Mouse (Mus musculus) adrenal gland, postnatal 36 days (tissue): ENCODE data around the gene Gpr158. TPM values are rescaled to one million over a fixed set of nuclear protein-coding genes. Genes with fewer than 3 reads are reported as not detected.

Source experiments
- DNase-seq, 2 experiments: peaks; one replicate each; pipeline ENCODE4 v3.0.0; 2021; ENCODE audit warnings: mixed read lengths in 1 of 2
- total RNA-seq, 2 experiments: library from RNA; stranded (reverse); gene quantifications; 2 replicates each; pipeline ENCODE4 v1.2.3; 2021

The Gpr158 gene
- total RNA-seq, 2 experiments from 2014 or later, result 0.66 to 0.86 TPM

DNA sequence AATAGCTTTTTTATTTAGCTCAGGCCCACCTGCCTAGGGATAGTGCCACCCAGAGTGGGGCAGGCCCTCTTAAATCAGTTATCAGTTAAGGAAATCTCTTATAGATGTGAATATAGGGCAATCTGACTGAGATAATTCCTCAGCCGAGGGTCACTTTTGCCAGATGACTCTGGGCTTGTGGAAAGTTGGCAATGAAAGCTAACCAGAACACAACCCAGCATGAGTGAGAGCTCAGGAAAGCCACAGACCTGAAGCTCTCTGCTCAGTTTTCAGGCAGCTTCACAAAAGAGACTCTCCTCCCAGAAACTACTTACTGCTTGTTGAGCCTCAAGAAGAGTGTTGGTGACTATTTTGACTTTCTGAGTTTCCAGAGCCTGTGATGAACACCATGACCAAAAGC lies 264.8 kb downstream of the Gpr158 start:
- DNase-seq, result no peak

DNA sequence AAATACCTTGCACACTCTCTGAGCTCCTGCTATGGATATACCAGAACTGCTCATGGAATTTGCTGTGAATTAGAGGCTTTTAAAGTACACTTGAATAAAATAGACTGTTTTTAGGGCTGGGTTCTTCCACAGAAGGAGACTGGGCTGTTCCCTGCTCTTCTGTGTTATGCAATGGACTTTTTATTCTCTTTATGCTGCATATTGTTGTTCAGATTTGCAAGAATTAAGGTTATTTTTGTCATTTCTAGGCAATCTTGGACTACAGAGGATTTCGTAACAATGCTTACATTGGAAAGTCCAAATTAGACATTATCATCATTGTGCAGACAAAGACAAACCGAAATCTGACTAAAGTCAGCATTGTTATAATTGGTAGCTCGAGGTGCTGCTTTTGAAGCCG lies 298.4 kb downstream of the Gpr158 start:
- DNase-seq, result no peak

DNA sequence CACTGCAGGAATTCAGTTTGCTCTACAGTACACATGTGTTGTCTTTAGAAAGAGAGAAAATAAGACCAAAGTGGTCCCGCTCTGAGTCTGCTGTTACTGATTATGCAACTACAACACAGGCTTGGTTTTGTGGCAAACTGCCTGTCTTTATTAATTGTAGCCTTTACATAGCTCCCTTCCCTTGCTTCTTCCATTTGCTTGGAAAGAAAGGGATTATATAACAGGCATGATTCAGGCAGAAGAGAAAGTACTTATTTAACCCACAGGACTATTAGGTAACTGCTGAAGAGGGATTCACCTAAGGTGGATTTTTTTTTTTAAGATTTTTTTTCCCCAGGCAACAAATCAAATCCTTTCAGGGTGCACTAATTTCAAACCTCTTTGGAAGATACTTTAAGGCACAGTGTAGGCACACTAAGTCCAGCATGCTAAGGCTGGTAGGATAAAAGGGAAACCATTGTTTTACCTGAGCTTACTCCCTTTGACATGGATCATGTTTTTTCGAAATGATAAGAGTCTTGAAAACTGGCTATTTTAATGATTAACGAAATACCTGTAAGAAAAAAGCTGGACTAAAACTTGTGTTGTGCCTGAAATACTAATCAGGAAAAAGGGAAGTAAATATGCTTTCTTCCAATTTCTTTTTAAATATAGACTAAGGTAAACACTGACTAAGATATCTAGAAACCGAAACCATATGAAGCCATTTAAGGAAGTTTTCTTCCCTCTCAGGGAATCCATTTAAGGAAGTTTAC lies 308.9 kb downstream of the Gpr158 start:
- no peak for DNase-seq

- no peak for DNase-seq
These were observed 309.4 kb downstream of the Gpr158 start for GRCm38 (mm10) chr2:21676839-21677123.

- no peak for DNase-seq
These were observed 313.5 kb downstream of the Gpr158 start for GRCm38 (mm10) chr2:21680735-21681270.

GRCm38 (mm10) chr2:21684736-21685135 lies 317.4 kb downstream of the Gpr158 start:
- no peak for DNase-seq

DNA sequence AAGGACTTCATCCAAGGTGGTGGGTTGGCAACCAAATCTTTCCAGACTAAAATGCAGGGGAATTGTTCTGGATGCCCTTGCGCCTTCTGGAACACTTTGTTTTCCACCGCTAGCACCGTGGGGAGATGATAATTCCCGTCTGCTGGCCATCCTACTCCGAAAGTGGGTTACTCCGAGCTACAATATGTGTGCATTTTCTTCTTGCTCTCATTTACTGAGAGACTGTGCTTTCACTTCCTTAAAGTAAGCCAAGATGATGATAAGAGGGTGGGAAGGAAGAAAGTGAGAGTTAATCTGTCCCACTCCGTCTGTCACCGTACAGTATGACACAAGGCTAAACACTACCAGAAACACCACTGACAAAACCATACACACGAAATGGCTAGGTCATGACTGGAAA lies 325.8 kb downstream of the Gpr158 start:
- no peak for DNase-seq

DNA sequence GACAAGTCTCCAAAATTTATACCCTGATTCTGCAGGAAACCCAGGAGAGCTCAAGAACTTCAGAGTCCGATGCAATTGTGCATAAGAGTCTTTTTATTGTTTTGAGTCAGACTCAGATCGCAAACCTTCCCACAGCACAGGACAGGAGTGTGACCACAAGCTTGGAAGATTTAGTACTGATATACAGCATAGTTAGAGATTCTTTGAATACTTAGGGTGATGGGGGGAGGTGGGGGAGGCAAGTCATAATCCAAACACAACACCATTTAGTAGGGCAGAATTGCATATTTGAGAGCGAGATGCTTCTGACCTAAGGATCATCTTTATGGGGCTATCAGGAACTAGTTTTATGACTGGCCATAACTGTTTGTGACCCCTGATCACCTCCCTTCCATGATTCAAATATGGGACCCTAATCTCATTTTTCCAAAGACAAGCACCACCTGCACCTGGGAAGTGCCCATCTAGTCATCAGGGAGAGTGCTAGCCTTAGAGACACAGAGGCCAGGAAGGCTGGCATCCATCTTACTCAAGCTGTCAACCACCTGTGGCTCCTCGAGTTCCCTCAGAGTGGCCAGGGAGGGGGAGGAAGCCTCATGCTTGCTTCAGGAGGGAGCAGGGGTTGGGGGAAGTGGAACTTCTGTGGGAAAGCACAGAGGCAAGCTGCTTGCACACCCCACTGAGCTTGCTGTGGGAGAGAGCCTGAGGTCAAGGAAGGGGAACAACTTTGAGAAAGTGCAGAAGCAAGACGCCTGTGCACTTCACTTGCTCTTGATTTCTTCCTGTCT lies 326.7 kb downstream of the Gpr158 start:
- no peak for DNase-seq

- DNase-seq, result no peak
These were observed 360.7 kb downstream of the Gpr158 start for GRCm38 (mm10) chr2:21728075-21728474.

- no peak for DNase-seq
These were observed 416.4 kb downstream of the Gpr158 start for GRCm38 (mm10) chr2:21783721-21784120.

- DNase-seq, result no peak
These were observed 425.8 kb downstream of the Gpr158 start for GRCm38 (mm10) chr2:21793156-21793555.

GRCm38 (mm10) chr2:21799616-21800015 lies 432.3 kb downstream of the Gpr158 start:
- DNase-seq, result no peak

DNA sequence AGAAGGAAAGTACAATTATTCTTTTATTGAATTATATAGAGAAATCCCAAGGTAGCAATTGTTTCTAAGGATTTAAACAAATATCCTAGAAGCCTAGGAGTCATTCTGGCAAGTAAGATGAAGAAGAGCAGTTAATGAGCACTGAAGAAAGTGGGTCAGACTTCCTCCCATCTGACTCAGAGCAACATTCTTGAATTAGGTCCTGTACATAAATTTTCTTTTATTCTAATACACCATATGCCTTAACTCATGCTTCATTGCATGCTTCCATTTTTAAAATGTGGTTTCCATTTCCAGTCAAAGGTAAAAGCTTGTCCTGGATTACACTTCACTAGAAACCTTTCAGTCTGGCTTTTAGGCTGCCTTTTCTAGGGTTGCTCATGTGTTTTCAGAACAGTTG lies 432.7 kb downstream of the Gpr158 start:
- no peak for DNase-seq

GRCm38 (mm10) chr2:21808510-21808909 lies 441.2 kb downstream of the Gpr158 start:
- no peak for DNase-seq

- no peak for DNase-seq
These were observed 443.1 kb downstream of the Gpr158 start for GRCm38 (mm10) chr2:21810431-21810830.

GRCm38 (mm10) chr2:21864061-21864460 lies 496.7 kb downstream of the Gpr158 start:
- DNase-seq, result no peak

Other genes with a start within 250 kb of the Gpr158 start
- gene Enkur, start 162.2 kb upstream of the Gpr158 start, total RNA-seq, result under 1 TPM; 0.63 TPM
- gene Thnsl1, start 161.8 kb upstream of the Gpr158 start, total RNA-seq, result 1 to 10 TPM; 4.6 to 8.9 TPM